Mouse (Mus musculus) heart, postnatal 0 days (tissue): ENCODE measurements around the gene Aldh3a1. TPM values are rescaled to one million over a fixed set of nuclear protein-coding genes. Genes with fewer than 3 reads are reported as not detected.
"Not testable (repeated sequence)": the region's sequence is repeated elsewhere in the genome, so short reads cannot be mapped to it uniquely, and the experiment has no call there.

Experiments
- ATAC-seq: fragments of 200-750 bp; cut with Nextera tagmentation; 2 replicates; pipeline ENCODE4 v1.8.0; 2017; ENCODE audit warnings: low read depth, moderate number of reproducible peaks, moderate library complexity; ENCODE audit not compliant: insufficient read depth
- DNase-seq: peaks from one replicate; pipeline ENCODE4 v3.0.0-alpha.2; 2016; ENCODE audit warnings: low spot score
- H3K27ac ChIP-seq: fragments of 300-500 bp; sonication (generic); 2 replicates; pipeline ENCODE4 v1.5.1; 2014; ENCODE audit warnings: low read depth, mild to moderate bottlenecking
- H3K27me3 ChIP-seq: fragments of 300-500 bp; sonication (generic); 2 replicates; pipeline ENCODE4 v1.6.1; 2014; ENCODE audit warnings: low read length, mixed read lengths; ENCODE audit not compliant: control insufficient read depth, insufficient read depth
- H3K36me3 ChIP-seq: fragments of 300-500 bp; sonication (generic); replicated peaks from 2 replicates; pipeline ENCODE4 v1.6.1; 2014; ENCODE audit warnings: low read length, mixed read lengths; ENCODE audit not compliant: control insufficient read depth, insufficient read depth
- H3K4me1 ChIP-seq: fragments of 300-500 bp; sonication (generic); 2 replicates; pipeline ENCODE4 v1.6.1; 2014; ENCODE audit warnings: antibody characterized with exemption; ENCODE audit not compliant: control insufficient read depth, insufficient read depth
- H3K4me2 ChIP-seq: fragments of 300-500 bp; sonication (generic); 2 replicates; pipeline ENCODE4 v1.6.1; 2014; ENCODE audit warnings: low read depth, mild to moderate bottlenecking, low read length, moderate library complexity
- H3K4me3 ChIP-seq: fragments of 300-500 bp; sonication (generic); 2 replicates; pipeline ENCODE4 v1.5.1; 2014; ENCODE audit warnings: low read depth, low read length
- H3K9ac ChIP-seq: fragments of 300-500 bp; sonication (generic); replicated peaks from 2 replicates; pipeline ENCODE4 v1.6.1; 2014; ENCODE audit warnings: low read depth, low read length, mixed read lengths
- H3K9me3 ChIP-seq: fragments of 300-500 bp; sonication (generic); replicated peaks from 2 replicates; pipeline ENCODE4 v1.6.1; 2016; ENCODE audit warnings: low read length; ENCODE audit not compliant: control insufficient read depth
- CTCF ChIP-seq: IDR thresholded peaks from 2 replicates; pipeline ENCODE4 v1.5.1; 2016; ENCODE audit warnings: antibody characterized with exemption, control low read depth, low read depth
- EP300 ChIP-seq: IDR thresholded peaks from 2 replicates; pipeline ENCODE4 v1.6.1; 2016; ENCODE audit warnings: antibody characterized with exemption, low read depth
- WGBS: fragments of 180-500 bp; shearing (Covaris S2); extraction: QIAGEN DNeasy Blood & Tissue Kit; methylation state at CpG from one replicate; pipeline ENCODE4 v1.1.7; 2014; 5-methylcytosine and 5-hydroxymethylcytosine counted together
- polyA plus RNA-seq: library from polyadenylated mRNA; unstranded; fragments of >200 nt; fragmentation: Nextera tagmentation; extraction: Ambion mirVana; gene quantifications from 2 replicates; pipeline ENCODE4 v1.2.1, GENCODE M21; 2015
- total RNA-seq: library from RNA; depleted of rRNA; stranded (reverse); fragments of >200 nt; gene quantifications from 2 replicates; pipeline ENCODE4 v1.2.3, GENCODE M21; 2014; ENCODE audit warnings: low replicate concordance

Aldh3a1 gene
- total and polyA plus RNA-seq, 2 experiments from 2014 or later, result 0.42 TPM; not detected in 1

DNA sequence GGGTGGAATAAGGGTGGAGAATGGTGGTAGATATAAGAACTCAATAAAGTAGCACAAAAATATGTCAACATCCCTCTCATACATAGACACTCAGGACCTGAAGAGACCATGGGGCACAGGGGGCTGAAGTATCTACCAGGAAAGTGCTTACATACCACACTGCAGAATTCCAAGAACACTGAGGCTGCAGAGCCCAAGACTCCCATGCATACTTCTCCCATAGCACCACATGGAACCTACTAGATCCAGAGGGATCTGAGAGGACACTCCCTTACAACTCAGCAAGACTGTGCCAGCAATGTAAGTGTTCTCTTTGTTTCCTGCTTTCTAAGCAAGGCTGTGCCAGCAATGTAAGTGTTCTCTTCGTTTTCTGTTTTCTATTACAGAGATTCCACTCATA lies 23.5 kb upstream of the Aldh3a1 start:
- Histone ChIP-seq H3K4me2 (no peak overlapping the region), H3K4me3 (no peak overlapping the region), H3K27me3 (no peaks in the 10 kb centered on the region), H3K9ac (no peak overlapping the region), H3K27ac (no peak overlapping the region), H3K4me1 (no peaks in the 10 kb centered on the region), H3K9me3 (no peaks in the 10 kb centered on the region), H3K36me3 (no peaks in the 10 kb centered on the region)
- DNase-seq, result no peak
- no peak for ATAC-seq
- TF ChIP-seq CTCF (no peak), EP300 (no peak)
- 81% methylated on average over 1 of the region's 1 CpGs for WGBS

DNA sequence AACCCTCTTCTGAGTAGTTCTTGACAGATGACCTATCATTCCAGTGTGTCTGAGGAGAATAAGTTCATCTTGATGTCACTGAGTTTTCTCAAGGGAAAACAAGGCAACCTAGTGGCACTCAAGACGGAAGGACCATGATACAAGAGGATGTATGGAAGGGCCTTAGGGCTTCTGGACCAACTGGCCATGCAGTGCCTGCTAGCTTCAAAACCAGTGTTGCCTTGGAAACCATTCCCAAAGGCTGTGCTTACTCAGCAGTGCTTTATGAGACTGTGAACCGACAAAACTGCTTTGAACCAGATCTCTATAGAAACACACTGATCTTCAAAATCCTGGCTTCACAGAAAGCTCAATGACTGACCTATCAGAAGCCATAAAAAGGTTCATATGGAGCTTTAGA lies 16.6 kb upstream of the Aldh3a1 start:
- H3K4me2 ChIP-seq, result no peak overlapping the region
- WGBS, result 82% methylated on average over 2 of the region's 2 CpGs
- H3K36me3 ChIP-seq, result no peaks in the 10 kb centered on the region
- H3K9ac ChIP-seq, result no peak overlapping the region
- no peak overlapping the region for H3K27ac ChIP-seq
- H3K9me3 ChIP-seq, result no peaks in the 10 kb centered on the region
- TF ChIP-seq CTCF, result no peak
- TF ChIP-seq EP300, result no peak
- H3K4me3 ChIP-seq, result no peak overlapping the region
- ATAC-seq (no peak), DNase-seq (no peak)
- no peaks in the 10 kb centered on the region for H3K4me1 ChIP-seq
- H3K27me3 ChIP-seq, result no peaks in the 10 kb centered on the region

DNA sequence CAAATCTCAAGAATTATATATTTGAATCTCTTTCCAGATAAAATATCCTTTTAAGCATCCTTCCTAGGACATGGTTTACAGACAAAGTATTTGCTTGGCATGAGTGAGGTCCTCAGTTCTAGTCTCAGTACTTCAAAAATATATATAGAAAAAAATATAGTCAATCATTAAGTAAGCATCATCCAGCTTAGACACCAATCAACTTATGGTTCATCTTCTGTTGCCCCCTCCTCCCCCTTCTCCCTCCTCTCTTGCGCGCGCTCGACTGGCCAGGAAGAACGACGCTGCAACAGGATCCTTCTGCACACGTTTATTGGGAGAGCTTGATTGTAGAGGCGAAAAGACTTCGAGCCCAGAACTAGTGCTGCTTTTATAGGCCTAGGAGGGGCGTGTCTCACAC lies 15.2 kb upstream of the Aldh3a1 start:
- not testable (repeated sequence) for H3K9me3 ChIP-seq, H3K27ac ChIP-seq, ATAC-seq, H3K9ac ChIP-seq, H3K36me3 ChIP-seq, DNase-seq, H3K4me1 ChIP-seq, H3K4me2 ChIP-seq, H3K27me3 ChIP-seq, H3K4me3 ChIP-seq
- WGBS, result 92% methylated on average over 7 of the region's 10 CpGs

DNA sequence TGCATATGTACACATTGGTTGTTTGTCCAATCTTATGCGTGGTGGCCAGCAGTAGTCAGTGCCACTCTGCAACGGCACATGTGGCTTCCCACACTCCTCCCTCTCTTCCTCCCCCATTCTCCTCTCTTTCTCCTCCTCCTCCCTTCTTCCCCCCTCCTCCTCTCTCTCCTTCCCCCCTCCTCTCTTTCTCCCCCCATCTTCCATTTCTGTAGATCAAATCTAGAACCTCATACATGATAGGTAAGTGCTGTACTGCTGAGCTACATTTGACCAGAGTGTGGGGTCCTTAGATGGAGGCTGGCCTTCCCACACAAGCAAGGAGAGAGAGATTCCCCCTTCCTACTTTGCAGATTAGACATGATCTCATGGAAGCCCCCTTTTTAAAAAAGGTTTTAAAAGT lies 14.6 kb upstream of the Aldh3a1 start:
- no peak overlapping the region for H3K9ac ChIP-seq
- no peaks in the 10 kb centered on the region for H3K27me3 ChIP-seq
- no peak overlapping the region for H3K4me2 ChIP-seq
- no peak for DNase-seq
- no peaks in the 10 kb centered on the region for H3K4me1 ChIP-seq
- H3K4me3 ChIP-seq, result no peak overlapping the region
- H3K27ac ChIP-seq, result no peak overlapping the region
- no peaks in the 10 kb centered on the region for H3K36me3 ChIP-seq
- TF ChIP-seq CTCF, result no peak
- no peak for ATAC-seq
- 91% methylated on average over 2 of the region's 2 CpGs for WGBS
- H3K9me3 ChIP-seq, result no peaks in the 10 kb centered on the region

DNA sequence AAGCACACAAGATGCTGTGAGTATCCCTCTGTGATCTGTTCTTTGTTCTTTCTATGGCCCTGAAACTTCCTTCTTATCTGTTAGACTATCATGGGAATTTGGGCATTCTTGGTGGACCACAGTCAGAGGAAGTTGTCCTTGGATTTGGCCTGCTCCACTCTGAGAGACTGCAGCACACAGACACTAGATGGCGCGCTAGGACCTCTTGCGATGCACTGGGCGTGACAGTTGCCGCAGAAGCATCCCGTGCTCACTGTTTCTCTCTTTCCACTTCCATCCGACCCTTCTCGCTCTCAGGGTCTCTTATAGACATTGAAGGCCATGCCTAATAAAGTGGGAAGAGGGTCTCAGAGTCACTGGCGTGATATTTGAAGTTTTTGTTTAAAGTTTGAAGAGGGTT lies 13.9 kb upstream of the Aldh3a1 start:
- peak; percentile 80 for ATAC-seq

DNA sequence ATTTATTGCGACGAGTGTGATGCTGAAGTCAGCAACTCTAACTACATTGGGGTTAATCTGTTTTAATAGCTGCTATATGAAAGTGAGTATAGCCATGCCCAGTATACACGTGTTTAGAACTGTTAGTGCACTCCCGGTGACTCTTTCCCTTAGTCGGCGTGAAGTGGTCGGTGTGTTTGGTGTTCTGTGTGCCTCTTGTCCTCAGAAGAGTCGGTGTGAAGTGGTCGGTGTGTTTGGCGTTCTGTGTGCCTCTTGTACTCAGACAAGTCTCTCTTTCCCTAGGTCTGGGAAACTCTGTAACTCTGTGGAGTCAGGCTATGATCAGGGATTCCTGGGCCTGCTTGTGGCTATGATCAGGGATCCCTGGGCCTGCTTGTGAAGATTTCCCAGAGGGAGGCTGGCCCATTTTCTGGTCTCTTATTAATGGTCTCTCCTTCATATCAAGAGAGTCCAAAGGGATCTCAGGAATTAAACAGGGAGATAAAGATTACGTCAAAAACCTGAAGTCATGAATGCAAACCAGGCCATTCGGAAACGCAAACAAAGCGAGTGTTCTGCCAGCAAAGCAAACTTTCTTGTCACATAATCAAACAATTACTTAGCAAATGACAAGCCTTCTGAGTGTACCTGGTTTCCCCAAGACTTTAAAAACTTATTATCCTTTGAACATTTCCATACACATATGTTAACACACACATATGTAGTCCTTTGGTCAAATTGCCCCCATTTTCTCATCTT lies 10.6 kb upstream of the Aldh3a1 start:
- Histone ChIP-seq H3K4me2 (no peak overlapping the region), H3K27ac (no peak overlapping the region), H3K36me3 (no peaks in the 10 kb centered on the region), H3K4me3 (no peak overlapping the region), H3K4me1 (no peaks in the 10 kb centered on the region), H3K27me3 (no peaks in the 10 kb centered on the region), H3K9me3 (no peaks in the 10 kb centered on the region), H3K9ac (no peak overlapping the region)
- no peak for DNase-seq
- ATAC-seq, result no peak
- WGBS, result 80% methylated on average over 14 of the region's 14 CpGs
- TF ChIP-seq EP300 (no peak), CTCF (no peak)

More for the DNA sequence above, 13.9 kb upstream of the Aldh3a1 start:
- 3% methylated on average over 9 of the region's 9 CpGs for WGBS
- no peak overlapping the region for H3K9ac ChIP-seq
- H3K4me1 ChIP-seq, result no peaks in the 10 kb centered on the region
- TF ChIP-seq CTCF (peak; percentile 98), EP300 (no peak)
- H3K9me3 ChIP-seq, result no peaks in the 10 kb centered on the region
- H3K27ac ChIP-seq, result no peak overlapping the region
- no peak overlapping the region for H3K4me2 ChIP-seq
- H3K36me3 ChIP-seq, result no peaks in the 10 kb centered on the region
- no peaks in the 10 kb centered on the region for H3K27me3 ChIP-seq
- H3K4me3 ChIP-seq, result no peak overlapping the region
- peak; percentile 80 for DNase-seq
